Mouse (Mus musculus): ENCODE results near the gene Spns1.

Gene Spns1

GRCm38 (mm10) chr7:126369393-126369792 is 7.9 kb downstream of the Spns1 start, which contains the start of gene Lat:
TSS of gene Lat (minus strand) at chr7:126369570.
- no peak for DNase-seq (ENCODE audit: low spot score in 2 of 2)

DNA sequence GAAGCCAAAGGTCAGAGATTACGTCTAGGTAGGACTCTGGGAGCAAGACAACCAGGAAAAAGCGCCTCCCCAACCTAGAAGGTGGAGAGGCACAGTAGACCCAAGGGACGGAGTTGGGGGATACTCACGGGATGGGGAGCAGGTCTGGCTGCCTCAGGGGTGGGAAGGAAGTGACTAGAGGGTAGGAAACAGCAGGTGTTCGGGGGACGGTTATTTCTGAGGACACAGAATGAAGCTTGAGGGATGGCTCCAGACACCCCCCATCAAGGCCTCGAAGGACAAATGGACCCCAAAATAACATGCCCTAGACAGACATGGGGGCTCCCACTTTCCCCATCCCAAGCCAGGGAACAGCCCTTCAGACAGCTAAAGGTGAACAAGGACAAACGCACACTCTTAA is 8.9 kb downstream of the Spns1 start:
- no peak for DNase-seq (ENCODE audit: low spot score in 2 of 2)

GRCm38 (mm10) chr7:126367636-126368035 is 9.6 kb downstream of the Spns1 start:
- DNase-seq (ENCODE audit: low spot score in 2 of 2), result no peak

- DNase-seq (ENCODE audit: low spot score in 2 of 2), result no peak
Measured at GRCm38 (mm10) chr7:126363038-126363437, 14.2 kb downstream of the Spns1 start.

DNA sequence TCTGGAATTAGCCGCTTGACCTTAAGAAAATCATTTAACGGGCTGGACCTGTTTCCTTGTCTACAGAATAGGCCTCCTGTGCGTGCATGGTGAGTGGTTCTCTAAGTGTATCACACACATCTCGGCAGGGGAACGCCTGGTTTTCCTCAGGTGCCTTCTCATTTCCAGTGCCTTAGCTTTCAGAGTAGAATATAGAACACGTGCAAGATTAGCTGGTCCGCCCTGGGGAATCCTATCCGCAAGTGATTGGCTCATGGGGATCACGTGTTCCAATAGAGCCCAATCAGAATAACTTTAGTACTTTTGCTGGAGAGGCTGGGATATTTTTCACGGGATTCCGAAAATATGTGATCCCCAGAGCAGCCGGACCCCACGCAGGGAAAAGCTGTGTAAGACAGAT is 18.2 kb downstream of the Spns1 start:
- DNase-seq (ENCODE audit: low spot score in 2 of 2), result no peak

- DNase-seq (ENCODE audit: low spot score in 2 of 2), result no peak
Measured at GRCm38 (mm10) chr7:126358413-126358812, 18.8 kb downstream of the Spns1 start.

DNA sequence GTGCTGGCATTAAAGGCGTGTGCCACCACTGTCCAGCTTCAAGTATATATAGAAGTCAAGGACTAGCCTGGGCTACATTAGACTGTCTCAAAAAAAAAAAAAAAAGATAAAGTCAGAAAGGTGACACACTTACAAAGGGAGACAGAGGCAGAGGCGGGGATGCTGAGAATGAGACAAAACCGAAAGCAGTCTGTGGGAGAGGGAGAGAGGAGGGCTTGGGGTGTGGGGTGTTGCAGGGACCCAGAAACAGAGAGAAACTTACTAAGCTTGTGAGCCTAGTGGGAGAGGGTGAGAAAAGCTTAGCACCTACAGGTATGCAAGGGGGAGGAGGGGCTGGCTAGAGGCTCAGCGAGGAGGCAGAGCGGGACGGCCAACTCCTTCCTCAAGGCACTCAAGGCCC is 19.4 kb downstream of the Spns1 start:
- DNase-seq (ENCODE audit: low spot score in 2 of 2), result no peak

DNA sequence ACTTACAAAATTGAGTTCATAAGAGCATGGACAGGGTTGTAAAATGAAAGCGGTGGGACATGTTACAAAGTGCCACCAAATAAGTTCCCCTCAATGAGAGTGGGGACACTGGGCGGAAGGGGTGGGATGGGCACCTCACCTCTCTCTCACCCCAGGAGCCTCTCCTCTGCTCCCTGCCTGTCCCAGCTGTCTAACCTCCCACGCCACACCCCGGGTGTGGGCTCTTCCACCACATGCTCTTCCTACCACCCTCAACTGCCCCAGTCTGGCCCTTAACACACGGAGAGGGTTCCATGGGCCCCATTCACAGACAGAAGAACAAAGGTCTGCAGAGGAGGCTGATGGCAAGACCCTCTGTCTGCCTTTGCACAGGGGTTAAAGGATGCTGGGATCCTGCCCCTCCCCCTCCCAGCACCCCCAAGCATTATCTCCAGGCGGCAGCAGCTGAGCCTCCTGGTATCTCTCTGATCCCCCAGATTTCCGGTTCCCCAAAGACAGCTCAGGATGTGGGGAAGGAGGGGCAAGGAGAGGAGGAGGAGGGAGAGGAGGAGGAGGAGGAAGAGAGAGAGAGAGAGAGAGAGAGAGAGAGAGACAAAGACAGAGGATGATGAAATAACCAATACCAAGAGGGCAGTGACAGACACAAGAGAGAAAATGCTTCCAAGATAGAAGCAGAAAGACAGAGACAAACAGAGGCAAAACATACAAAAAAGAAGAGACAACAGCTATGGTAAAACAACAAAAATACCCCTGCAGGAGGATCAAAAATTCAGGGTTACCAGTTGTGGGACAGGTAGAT is 20.3 kb downstream of the Spns1 start:
- no peak for DNase-seq (ENCODE audit: low spot score in 2 of 2)

DNA sequence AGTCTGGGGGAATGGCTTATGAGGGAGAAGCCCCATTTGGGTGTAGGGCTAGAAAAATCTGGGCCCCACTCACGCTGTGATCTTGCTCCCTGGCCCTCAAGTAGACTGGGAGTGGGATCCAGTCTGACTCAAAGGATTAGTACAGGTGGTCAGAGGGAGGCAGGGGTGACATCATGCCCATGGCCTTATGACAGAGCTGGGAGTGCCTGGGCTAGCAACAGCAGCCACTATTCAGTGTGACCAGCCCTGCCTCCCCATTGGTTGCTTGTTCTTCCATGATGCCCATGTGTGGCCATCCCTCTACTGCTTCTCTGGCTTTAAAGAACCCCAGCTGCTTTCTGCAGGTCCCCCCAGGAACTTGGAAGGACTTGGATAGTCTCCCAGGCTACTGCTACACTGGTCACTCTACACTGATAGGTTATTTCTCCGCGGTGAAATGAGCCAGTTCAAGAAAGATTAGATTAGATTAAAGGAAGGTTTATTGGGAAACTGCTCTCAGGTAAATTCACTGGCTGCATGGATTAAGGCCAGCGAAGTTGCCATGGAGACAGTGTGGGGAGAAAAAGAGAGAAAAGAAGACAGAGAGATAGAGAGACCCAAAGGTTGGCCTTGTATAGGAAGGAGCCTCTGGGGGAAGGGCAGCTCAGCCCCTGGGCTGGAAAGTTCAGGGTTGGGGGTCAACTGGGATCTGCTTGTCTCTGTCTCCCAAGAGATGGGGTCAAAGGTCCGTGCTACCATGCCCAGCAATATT is 21.2 kb downstream of the Spns1 start:
- no peak for DNase-seq (ENCODE audit: low spot score in 2 of 2)

DNA sequence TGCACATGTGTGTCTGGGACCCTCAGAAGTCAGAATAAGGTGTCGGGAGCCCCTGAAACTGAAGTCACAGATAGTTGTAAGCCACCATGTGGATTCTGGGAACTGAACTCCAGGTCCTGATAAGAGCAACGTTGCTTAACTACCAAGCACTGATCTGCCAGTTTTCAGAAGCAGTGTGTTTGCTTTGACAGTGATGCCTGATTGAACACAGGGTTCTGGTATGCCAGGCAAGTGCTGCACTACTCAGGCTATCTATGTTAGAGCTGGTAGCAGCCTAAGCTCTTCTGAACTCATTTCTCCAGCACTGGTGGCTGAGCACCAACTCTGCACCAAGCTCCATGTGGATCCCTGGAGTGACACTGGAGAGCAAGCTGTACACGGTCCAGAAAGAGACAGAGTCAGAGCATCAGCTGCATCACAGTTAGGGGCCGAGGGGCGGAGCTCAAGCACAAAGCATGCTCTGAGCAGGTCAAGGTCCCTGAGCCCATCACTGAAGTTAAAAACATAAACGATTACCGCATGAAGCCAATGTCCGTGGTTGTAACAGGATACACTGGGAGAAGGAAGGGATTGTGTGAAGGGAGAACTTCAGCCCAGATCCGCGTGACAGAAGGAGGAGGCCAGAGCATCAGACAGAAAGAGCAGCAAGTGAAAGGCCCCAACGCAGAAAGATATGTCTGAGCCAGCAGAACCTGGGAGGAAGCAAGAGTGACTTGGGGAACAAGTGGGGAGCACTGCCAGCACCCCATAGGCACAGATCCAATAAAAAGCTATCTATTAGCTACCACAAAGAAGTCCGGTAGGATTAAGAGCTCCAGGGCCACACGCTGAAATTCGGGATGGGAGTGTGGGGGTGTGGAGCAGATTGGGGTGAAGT is 22.3 kb downstream of the Spns1 start:
- no peak for DNase-seq (ENCODE audit: low spot score in 2 of 2)

- DNase-seq (ENCODE audit: low spot score in 2 of 2), result no peak
Measured at GRCm38 (mm10) chr7:126353994-126354365, 23.3 kb downstream of the Spns1 start.

DNA sequence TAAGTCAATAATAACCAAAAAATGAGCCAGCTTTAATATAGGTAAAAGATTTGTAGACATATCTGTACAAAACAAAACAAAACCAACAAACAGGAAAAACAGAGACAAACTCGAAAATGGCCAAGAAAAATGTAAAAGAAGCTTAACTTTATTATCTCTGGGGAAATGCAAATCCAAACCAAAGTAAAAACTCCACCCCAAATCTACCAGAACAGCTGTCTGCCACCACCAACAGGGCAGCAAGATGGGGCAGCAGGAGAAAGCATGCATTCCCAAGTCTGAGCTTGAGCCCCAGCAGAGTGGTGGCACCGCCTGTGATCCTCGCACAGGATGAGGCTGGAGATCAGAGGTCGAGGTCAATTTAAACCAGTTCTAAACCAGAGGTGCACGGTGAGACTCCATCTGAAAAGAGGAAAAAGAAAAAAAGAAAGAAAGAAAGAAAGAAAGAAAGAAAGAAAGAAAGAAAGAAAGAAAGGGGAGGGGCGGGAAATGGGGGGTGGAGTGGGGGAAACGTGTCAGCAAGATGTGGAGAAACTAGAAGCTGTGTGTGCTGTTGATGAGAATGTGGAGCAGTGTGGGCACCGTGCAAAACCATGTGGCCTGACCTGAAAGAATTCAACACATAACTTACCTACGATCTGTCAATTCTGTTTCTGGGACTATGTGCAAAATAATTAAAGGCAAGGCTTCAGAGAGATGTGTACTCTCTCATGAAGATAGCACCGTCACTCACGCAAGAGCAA is 23.8 kb downstream of the Spns1 start:
- DNase-seq (ENCODE audit: low spot score in 2 of 2), result no peak

DNA sequence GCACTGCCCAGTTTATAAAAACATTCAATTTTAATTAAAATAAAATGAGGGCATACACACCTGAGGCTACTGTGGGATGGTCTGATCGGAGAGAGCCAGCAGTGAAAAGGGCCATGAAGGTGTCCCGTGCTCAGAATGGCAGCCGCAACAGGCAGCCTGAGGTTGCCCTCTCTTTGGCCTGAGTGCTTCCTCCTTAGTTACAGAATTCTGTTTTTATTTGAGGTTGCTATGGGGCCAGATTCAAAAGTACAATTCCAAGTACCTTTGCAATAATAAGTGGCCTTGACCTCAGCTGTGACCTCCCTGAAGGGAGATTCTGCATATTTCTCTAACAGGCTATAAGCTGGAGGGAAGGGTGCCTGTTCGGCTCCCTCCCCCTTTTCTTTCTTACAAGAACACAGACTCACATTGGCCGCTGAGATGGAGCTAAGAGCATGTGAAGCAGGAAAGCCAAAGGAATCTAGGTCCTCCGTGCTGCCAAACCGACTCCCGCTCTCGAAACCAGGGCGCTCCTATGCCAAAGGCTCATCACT is 25.8 kb downstream of the Spns1 start:
- DNase-seq (ENCODE audit: low spot score in 2 of 2), result no peak

DNA sequence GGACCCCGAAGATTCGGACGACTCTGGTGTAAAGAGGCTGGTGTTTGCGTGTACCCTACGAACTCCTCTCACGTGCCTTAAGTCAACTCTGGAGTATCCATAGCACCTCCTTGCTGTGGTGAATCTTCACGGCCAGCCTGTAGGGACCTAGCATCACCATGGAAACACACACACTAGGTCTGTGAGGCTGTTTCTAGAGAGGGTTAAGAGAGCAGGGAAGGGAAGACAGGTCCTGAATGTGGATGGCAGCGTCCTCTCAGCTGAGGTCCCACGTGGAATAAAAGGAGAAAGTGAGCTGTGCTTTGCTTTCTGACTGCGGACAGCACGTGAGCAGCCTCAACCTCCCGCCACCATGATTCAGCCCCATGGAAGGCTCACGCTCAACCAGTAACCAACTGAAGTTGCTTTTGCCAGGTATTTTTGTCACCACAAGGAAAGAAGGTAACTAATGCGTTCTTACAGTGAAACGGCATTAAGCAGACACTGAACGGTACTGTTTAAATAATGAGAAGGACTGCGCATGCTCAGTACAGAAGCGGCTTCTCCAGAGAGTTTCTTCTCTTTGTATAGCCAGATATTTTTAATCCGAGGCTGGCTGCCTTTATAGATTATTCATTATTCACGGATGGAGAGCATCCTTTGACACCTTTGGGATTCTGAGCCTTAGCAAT is 26.4 kb downstream of the Spns1 start:
- DNase-seq (ENCODE audit: low spot score in 2 of 2), result no peak

DNA sequence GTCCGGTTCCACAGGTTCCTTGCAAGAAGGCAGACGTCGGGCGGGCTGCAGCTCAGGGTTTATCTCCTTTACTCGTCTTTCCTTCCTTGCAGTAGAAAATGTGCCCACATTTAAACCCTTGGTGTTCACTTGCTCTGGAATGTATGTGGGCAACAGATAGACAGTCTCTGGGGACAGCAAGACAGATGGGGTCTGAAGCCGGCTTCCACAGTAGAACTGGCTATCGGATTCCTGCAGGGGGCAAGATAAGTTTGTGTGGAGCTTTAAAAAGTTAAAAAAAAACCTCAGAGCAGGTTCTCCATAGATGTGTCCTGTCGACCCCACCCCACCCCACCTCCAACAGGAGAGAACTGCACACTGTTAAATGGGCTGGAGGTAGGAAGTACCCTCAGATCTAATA is 29.0 kb downstream of the Spns1 start:
- no peak for DNase-seq (ENCODE audit: low spot score in 2 of 2)

DNA sequence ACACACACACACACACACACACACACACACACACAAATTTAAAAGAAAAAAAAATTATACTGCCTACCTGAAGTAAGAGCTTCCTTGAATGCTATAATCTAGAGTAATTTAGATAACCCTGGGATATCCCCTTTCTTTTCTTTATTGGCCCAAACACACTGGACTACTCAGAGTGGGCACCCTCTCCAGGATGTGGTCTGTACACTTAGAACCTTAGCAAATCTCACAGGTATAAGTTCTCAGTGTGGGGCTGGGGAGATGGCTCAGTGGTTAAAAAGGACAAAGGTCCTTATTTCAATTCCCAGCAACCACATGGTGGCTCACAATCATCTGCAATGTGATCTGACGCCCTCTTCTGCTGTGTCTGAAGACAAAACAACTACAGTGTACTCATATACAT is 30.2 kb downstream of the Spns1 start:
- no peak for DNase-seq (ENCODE audit: low spot score in 2 of 2)

GRCm38 (mm10) chr7:126345969-126346368 is 31.3 kb downstream of the Spns1 start:
- DNase-seq (ENCODE audit: low spot score in 2 of 2), result no peak

DNA sequence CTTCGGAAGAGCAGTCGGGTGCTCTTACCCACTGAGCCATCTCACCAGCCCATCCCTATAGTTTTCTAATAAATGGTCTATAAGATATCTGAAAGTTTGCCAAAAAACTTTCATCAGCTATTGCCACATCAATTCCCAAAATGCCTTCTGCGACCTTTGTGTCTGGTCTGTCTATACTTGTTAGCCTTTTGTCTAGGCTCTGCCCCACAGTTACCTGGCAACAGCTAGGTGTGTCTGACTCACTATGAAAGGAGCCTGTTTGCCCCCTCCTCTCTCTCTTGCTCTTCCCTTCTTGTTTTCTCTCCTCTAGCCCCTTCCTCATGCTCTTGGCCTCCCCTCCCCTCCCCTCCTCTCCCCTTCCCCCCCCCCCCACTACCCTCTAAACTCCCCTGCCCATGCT is 31.7 kb downstream of the Spns1 start:
- no peak for DNase-seq (ENCODE audit: low spot score in 2 of 2)

DNA sequence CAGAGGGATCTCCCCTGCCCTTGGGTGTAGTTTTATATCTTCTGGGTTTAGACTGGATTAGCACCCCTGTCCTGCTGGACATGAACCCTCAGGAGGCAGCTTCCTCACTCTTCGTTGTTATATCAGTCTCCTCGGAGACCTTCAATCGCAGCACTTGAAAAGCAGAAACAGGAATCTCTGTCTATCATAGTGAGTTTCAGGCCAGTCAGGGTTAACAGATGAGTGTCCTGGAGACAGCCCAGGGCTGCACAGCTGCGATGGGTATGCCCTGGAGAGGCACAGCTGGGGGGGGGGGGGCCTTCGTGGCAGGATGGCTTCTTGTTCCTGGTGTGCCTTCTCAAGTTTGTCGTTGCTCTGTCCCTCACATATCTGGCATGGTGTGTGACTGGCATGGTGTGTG is 36.4 kb downstream of the Spns1 start:
- DNase-seq (ENCODE audit: low spot score in 2 of 2), result no peak

GRCm38 (mm10) chr7:126340206-126340618 is 37.0 kb downstream of the Spns1 start:
- no peak for DNase-seq (ENCODE audit: low spot score in 2 of 2)

- no peak for DNase-seq (ENCODE audit: low spot score in 2 of 2)
Measured at GRCm38 (mm10) chr7:126339521-126339971, 37.7 kb downstream of the Spns1 start.

Data from cerebellum, postnatal 4 days (tissue).